Mouse (Mus musculus) ES-Bruce4 (cell line): ENCODE measurements around the gene Rad9a.

Source experiments
- CTCF ChIP-seq: IDR thresholded peaks from one replicate; pipeline ENCODE4 v1.8.1; 2011; ENCODE audit warnings: low read depth, low read length
- POLR2A ChIP-seq: IDR thresholded peaks from one replicate; pipeline ENCODE4 v1.8.1; 2011; ENCODE audit warnings: low read length; ENCODE audit not compliant: insufficient read depth

- TF ChIP-seq POLR2A, result no peak
- no peak for TF ChIP-seq CTCF
These were observed 54.4 kb downstream of the Rad9a start for GRCm38 (mm10) chr19:4147022-4147405.
